Mouse (Mus musculus): Measurements from ENCODE around the gene Gdap1l1.

Gdap1l1 gene

DNA sequence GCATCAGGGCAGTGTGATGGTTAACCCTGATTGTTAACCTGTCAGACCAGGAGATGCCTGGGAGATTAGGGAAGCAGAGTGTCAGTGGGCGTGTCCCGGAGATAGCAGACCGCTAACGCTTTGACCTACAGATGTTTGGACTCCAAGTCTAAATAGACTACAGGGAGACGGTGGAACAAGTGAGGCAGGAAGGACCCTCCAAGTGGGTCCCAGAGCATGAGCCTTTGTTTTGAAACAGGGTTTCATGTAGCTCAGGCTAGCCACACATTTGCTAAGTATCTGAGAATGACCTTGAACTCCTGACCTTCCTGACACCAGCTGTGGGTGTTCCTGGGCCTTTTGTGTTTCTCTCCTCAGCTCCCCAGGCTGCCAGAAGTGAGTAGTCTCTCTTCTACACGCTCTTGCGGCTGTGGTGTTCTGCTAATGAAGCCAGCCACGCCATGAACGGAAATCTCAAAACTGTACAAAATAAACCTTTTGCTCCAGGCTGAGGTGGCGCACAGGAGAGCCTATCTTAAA is 25.0 kb downstream of the Gdap1l1 start:
- no peak for DNase-seq (ENCODE audit: low spot score in 2 of 2)

DNA sequence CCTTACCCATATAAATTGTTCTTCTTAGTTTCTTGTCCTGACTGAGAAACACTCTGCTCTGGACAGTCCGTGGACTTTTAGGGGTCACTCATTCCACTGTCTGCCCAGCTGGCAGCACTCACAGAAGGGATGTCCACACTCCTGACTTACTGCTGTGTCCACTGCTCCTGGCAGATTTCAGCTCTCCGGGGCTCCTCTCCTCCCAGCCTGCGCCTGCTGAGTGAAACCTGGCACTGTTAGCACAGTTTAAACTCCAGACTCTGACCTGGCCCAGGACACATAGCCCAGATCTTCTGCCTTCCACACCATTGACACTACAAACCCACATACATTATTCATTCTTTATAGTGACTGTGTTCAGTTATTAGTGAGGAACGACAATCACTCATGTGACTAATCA is 25.7 kb downstream of the Gdap1l1 start:
- no peak for DNase-seq (ENCODE audit: low spot score in 2 of 2)

DNA sequence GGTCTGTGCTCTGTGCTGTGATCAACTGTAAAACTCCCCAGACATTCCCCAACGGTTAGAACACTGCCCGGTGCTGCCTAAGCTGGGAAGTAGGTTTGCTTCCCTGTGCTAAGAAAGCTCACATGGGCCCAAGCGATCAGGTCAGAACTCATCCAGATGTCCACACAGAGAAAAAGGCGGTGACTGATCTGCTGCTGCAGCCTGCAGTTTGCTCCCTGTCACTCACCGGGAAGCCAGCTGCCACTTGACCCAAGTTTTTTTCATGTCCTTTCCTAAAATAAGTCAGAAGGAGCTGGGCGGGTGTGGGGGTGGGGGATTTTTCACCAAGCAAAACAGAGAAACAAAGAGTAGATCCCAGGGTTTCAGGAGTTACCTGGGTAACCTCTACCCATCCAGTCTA is 26.3 kb downstream of the Gdap1l1 start:
- no peak for DNase-seq (ENCODE audit: low spot score in 2 of 2)

DNA sequence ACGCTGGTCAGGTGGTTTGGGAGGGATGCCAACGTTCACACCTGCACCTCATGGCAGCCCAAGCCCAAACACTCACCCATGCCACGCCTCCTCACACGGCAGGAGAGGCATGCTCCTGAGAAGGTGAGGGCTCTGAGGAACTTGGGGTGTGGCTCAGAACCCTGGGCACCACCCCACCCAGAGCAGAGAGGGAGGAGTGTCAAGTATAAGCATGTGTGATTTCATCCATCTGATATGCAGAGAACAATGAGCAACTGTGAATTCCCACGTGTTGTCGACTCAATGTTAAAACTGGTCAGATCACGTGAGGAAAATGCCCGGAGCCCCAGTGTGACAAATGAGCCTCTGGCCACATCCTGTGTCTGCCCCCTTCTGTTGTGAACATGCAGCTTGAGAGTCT is 28.5 kb downstream of the Gdap1l1 start:
- no peak for DNase-seq (ENCODE audit: low spot score in 2 of 2)

DNA sequence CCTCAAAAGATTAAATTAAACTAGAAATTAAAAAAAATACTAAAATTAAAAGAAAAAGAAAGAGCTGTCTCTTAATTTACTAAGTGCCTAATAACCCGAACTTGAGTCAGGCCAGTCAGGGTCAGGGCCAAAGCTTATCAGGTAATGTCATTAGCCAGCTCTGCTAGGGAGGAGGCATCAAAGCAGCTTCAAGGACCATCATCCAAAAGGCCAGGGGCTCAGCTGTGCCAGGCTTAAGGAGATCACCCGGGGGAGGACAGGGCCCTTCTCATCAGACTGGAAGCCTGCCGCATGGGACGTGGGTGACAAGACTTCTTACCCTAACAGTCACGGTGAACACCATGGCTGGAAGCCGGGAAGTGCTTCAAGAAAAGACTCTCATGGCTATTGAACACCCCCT is 29.3 kb downstream of the Gdap1l1 start:
- DNase-seq (ENCODE audit: low spot score in 2 of 2), result no peak

DNA sequence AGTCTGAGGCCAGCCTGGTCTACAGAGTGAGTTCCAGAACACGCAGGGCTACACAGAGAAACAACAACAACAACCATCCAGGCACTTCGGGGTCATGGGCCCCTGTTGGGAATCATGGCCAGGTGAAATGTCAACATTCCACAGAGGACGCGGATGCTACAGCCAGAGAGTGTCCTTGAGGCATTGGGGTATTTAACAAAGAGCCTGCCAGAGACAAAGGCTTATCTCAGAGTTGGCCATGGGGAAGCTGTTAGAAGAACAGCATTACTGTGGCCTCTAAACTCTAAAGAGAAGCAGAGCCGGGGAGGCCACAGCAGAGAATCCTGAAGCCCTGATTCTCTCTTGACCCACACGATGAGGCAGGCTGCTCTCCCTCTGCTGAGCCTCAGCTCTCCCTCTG is 30.6 kb downstream of the Gdap1l1 start:
- DNase-seq (ENCODE audit: low spot score in 2 of 2), result no peak

DNA sequence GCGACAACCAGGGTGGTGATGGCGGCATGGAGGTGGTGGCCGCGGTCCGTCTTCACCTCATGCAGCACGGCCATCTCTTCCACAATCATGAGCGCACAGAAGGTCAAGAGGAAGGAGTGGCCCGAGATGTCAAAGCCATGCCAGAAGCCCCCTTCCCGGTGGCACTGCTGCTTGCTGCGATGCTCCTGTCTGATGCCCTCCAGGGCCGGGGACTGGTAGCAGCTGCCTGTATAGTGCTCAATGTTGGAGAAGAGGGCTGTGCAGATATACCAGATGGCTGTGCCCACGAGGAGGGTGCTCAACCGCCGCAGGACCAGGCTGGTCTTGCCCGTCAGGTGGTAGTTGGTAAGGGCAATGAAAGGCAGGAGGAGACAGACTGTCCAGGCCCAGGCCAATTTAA is 31.4 kb downstream of the Gdap1l1 start:
- DNase-seq (ENCODE audit: low spot score in 2 of 2), result no peak

DNA sequence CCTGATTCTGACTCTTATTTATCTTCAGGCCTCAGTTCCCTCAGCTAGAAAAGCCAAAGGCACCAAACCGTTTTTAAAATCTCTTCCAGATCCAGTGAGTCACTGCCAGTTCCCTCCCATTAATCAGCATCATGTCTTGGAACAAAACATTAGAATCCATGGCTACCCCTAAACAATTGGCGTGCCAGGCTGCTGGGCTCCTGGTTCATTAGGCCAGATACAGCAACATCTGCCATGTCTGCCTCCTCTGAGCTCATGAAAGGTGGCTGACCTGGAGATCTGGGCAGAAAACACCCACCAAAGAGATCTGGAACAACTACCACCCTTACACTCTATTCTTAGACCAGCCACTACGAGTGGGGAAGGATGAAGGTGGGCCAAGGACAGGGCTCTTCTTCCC is 32.9 kb downstream of the Gdap1l1 start:
- no peak for DNase-seq (ENCODE audit: low spot score in 2 of 2)

DNA sequence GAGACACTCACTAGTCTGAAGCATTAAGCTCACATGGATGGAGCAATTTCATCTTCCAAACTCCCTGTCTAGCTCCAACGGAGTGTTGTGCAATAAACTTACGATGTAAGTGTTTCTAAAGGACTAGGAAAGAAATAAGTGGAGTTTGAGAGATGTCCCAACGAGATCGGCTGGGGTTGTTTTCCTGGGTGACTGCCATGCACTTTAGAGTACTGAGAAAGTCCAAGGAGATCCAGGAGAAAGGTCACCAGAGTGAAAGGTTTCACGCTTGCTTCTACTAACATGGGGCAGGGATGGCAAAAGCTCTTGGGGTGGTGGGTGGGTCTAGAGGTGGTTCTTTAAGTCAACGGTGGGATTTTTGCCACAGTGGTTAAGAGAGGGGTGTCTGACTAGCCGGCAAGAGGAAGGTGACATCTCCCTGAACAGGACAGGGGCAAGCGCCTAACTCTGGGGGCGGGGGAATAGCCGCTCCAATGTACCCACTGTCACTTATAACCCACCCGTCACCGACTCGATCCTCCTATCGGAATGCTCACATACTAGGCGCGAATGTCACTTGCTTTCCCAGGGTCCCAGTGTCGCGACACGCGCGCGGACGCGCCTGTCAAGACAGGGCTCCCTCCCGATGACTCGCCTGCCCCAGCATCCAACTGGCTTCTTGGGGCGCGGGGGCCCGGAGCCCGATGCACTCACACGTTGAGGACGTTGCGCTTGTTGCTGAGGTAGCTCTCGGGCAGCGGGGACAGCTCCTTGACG is 33.6 kb downstream of the Gdap1l1 start:
- DNase-seq (ENCODE audit: low spot score in 2 of 2), result no peak

DNA sequence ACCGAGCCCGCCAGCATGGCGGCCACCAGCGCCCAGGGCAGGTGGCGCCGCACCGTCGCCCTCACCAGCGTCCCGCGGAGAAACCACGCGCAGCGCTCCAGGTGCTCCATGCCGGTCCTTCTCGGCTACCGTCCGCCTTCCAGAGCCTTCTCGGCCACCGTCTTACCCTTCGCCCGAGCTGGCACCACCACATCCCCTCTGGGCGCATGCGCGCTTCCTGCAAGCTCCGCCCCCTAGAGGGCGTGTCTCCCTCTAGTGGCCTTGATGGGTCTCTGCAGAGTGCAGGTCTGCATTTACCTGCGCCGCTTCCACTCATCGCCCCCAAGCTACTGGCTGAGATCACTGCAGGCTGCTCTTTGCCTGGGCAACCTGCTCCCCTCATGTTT is 34.2 kb downstream of the Gdap1l1 start, which contains the start of gene Fitm2:
Gene Fitm2, minus strand, starts transcription at position 164 of the 386 bp plus-strand sequence.
- peak; percentile 89 to 96 for DNase-seq (ENCODE audit: low spot score in 2 of 2)

DNA sequence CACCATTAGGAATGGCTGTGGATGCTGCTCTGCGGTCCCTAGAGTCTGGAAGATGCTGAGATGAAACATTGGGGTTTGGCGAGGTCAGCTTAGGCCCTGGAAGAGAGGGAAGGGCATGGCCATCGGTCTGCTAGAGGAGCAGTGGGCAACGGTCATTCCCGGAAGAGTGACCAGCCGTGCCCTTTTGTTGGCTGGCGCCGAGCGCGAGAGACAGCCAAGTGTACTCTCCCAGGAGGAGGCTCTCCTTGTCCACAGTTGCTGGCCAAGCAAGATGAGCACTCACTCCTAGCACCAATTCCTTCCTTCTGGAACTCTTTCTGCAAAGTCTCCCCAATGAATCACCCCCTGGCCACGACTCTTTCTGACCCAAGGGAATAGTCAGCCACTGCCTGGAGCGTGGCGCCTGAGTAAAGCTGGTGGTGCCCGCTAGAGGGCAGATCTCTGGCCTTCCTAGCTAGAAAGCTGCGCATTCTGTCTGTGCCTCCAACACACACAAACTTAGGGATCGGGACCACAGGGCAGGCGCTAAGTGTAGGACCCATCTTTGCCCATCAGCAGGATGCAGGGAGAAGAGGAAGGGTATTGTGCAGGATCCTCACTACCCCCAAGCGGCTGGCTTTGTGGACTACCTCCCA is 42.0 kb downstream of the Gdap1l1 start:
- no peak for DNase-seq (ENCODE audit: low spot score in 2 of 2)

DNA sequence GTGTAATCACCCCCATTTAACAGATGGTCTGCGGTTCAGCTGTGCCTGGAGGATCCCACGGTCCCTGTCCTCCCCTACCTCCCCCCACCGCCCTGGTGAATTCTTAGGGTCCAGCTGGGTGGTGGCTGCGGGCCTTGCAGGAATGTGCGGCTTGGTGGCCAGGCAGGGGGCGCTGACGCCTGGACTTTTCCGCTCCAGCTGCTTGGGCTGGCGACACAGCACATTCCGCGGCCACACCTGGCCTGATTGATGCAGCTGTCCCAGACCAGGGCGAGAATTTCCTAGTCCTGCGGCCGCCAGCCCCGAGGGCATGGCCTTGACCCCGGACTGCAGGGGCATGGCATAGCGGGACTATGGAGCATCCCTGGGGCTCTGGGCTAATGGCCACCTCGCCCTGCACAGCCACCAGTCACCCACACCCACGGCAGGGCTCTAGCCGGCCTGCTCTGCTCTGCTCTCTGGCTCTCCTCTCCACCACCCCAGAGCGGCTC is 43.3 kb downstream of the Gdap1l1 start:
- no peak for DNase-seq (ENCODE audit: low spot score in 2 of 2)

DNA sequence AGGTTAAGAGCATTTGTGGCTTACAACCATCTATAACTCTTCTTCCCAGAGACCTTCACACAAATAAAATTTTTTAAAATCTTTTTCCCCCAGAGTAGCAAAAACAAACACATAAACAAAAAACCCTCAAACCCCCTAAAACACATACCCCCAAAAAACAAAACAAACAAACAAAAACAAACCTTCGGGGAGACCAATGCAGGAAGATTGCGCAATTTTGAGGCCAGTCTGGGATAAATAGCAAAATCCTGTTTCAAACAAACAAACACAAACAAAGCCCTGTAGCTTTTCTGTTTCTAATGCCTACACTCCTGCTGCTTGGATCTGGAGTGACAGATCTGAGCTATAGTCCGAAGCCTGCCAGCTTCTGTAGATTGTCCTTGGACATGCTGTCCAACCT is 49.1 kb downstream of the Gdap1l1 start:
- DNase-seq (ENCODE audit: low spot score in 2 of 2), result no peak

DNA sequence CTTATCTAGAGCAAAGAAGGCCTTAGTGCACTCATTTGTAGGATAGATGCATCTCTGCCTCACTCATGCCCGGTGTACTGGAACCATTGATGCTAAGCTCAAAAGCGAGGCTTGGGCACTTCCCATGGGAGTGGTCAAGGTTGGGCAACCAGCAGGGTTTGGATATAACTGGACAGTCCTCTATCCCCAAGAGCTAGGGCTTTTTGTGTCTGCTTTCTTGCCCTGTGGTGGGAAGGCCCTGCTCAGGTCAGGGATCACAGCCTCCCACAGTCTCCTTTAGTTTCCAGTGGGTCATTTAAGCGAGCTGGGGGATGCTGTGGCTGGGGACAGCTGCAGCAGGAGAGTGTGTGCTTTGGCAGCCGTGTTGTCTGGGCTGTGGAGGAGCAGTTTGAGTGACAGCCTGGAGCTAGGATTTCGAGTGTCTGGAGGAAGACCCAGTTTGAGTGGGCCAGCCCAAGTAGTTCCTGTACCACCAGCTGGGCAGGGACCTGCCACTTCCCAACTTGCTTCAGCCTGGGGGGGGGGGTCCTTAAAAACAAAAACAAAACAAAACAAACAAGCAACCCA is 51.5 kb downstream of the Gdap1l1 start:
- DNase-seq (ENCODE audit: low spot score in 2 of 2), result no peak

DNA sequence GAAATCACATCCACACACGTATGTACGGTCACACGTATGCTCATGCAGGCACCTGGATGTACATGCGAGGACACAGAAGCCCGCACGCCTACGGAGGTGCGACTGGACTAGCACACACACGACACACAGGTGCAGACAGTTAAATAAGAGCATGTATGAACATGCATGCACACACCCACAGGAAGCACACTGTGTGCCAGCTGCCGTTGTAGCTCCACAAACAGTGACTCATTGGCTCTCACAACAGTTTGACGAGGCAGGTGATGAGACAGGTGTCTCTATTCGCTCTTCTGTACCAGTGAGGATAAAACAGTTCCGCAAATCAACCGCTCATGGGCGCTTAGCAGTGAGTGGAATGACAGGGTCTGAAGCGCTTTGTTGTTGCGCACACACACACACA is 52.4 kb downstream of the Gdap1l1 start:
- no peak for DNase-seq (ENCODE audit: low spot score in 2 of 2)

DNA sequence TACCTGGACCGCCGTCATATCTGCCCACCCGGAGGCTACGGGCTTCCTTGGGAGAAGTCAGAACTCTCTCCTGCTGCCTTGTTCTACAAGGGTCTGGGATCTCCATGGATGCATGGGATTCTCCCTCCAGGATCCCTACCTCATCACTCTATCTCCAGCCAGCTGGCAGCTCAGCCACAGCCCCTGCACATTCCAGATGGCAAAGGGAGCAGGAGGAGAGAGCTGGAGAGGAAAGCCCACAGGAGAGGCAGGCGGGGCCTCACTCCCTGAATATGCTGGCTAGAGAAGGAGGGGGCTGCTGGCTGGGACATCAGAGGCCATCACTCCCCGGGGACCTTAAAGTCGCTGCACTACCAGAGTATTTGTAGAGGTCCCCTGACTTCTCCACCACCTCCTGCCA is 53.1 kb downstream of the Gdap1l1 start:
- DNase-seq (ENCODE audit: low spot score in 2 of 2), result no peak

DNA sequence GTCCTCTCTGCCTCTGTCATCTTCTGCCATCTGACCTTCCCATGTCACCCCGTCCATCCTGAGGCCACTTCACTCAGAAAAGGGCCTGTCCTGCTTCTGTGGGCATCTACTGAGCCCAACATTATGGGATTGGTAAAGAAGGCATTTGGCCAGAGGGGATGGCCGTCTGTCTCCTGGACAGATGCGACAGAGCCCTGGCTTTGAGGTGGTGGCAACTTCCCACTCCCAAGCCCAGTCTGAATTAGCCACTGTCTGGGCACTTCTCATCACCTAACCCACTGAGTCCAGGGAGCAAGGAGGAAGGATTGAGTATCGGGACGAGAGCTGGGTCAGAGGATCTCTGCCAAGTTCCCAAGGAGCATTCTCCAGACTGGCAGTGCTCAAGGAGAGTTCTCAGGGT is 53.7 kb downstream of the Gdap1l1 start, which contains the start of gene R3hdml:
Gene R3hdml, plus strand, starts transcription at position 301 of the 400 bp plus-strand sequence.
- no peak for DNase-seq (ENCODE audit: low spot score in 2 of 2)

DNA sequence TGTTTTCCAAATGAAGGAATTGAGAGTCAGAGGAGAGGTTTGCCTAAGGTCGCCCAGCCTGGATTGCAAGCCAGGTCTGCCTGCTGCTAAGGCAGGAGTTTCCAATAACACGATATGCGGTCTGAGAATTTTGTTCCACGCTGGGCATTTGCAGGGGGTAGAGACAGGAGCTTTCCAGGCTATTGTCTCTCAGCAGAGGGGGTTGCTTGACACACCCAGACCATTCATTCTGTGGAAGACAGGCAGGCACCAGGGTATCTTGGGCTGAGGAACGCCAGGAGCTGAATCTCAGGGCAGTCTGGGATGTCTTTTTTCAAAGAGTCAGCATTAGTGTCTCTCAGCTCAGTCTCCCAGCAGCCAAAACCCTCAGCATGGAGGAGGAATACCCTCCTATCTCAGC is 54.8 kb downstream of the Gdap1l1 start:
- DNase-seq (ENCODE audit: low spot score in 2 of 2), result no peak

DNA sequence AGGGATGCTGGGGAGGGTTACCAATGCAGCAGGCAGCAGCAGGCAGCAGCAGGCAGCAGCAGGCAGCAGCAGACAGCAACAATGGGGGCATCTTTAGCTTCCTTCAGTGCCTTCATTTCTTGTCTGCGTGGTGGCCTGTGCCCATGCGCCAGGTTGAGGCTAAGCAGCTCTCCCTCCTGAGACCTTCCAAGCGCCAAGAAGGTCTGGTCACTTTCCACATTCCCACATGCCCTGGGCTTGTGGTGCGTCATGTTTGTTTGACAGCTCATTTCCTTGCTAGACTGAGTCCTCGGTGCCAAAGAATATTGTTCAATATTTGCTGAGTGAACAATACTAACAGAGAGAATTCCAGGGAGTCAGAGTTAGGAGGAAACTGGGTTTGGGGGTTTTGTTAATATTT is 55.7 kb downstream of the Gdap1l1 start:
- no peak for DNase-seq (ENCODE audit: low spot score in 2 of 2)

DNA sequence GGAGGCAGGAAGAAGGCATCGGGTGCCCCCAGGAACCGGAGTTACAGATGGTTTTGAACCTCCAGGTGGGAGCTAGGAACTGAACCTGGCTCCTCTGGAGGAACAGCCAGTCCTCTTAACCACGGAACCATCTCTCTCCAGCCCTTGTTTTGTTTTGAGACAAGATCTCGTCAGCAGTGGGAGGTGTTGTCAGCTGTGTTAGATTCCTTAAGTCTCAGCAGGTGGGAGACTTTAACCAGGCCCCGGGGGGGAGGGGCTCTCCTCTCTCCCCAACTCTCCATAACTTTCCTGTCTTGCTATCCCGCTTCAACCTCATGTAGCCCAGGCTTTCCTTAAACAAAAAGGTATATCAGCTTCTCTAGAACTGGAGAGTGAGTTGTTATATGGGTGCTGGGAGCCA is 56.2 kb downstream of the Gdap1l1 start:
- no peak for DNase-seq (ENCODE audit: low spot score in 2 of 2)

DNA sequence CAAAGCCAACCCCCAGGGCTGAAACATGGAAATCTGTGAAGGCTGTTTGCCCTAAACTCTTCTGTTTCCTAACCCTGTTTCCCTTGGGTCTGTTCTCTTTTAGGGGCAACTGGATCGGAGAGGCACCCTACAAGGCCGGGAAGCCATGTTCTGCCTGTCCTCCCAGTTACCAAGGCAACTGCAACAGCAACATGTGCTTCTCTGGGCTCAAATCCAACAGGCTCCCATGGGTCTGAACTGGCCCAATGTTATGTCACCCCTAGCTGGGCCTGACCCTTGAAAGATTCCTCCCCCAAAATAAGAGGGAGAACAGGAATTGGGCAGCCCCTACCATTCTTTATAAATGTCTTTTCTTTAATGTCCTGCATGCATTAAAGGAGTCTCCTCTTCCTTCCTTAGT is 63.9 kb downstream of the Gdap1l1 start:
- DNase-seq (ENCODE audit: low spot score in 2 of 2), result no peak

DNA sequence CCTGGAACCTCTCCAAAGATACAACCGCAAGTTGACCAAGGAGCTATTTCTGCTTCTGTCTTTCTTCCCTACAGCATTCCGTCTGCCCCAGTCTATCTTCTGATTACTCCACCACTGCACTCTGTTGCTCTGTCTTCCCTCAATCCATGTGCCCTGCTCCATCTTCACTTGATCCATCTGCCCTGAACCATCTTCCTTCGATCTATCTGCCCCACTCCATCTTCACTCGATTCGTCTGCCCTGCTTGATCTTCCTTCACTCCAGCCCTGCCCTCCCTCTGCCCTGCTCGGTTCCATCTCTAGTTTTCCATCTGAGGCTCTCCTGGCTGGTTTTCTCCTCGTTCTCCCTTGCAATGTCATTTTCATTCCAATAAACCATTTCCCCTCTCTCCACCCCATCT is 64.9 kb downstream of the Gdap1l1 start:
- no peak for DNase-seq (ENCODE audit: low spot score in 2 of 2)

All from frontal cortex, postnatal 10 days (tissue).